Mouse (Mus musculus) hindbrain, postnatal 0 days (tissue): ENCODE measurements around the gene Dlx5. TPM values are rescaled to one million over a fixed set of nuclear protein-coding genes. Genes with fewer than 3 reads are reported as not detected.

ENCODE experiments used
- ATAC-seq: fragments of 200-750 bp; cut with Nextera tagmentation; 2 replicates; pipeline ENCODE4 v1.8.0; 2017; ENCODE audit warnings: mild to moderate bottlenecking, moderate TSS enrichment, moderate library complexity
- DNase-seq: peaks from one replicate; pipeline ENCODE4 v3.0.0-alpha.2; 2015; ENCODE audit warnings: low spot score
- H3K27ac ChIP-seq: fragments of 300-500 bp; sonication (generic); 2 replicates; pipeline ENCODE4 v1.5.1; 2014; ENCODE audit warnings: mild to moderate bottlenecking
- H3K27me3 ChIP-seq: fragments of 300-500 bp; sonication (generic); 2 replicates; pipeline ENCODE4 v1.6.1; 2014; ENCODE audit warnings: low read length, mixed read lengths; ENCODE audit not compliant: insufficient read depth
- H3K36me3 ChIP-seq: fragments of 300-500 bp; sonication (generic); 2 replicates; pipeline ENCODE4 v1.6.1; 2014; ENCODE audit warnings: low read length, mixed read lengths; ENCODE audit not compliant: insufficient read depth
- H3K4me1 ChIP-seq: fragments of 300-500 bp; sonication (generic); 2 replicates; pipeline ENCODE4 v1.6.1; 2014; ENCODE audit warnings: antibody characterized with exemption, low read length, mixed read lengths; ENCODE audit not compliant: insufficient read depth
- H3K4me2 ChIP-seq: fragments of 300-500 bp; sonication (generic); 2 replicates; pipeline ENCODE4 v1.6.1; 2014; ENCODE audit warnings: low read depth, mild to moderate bottlenecking, low read length, moderate library complexity, mixed read lengths
- H3K4me3 ChIP-seq: fragments of 300-500 bp; sonication (generic); 2 replicates; pipeline ENCODE4 v1.5.1; 2014; ENCODE audit warnings: low read length
- H3K9ac ChIP-seq: fragments of 300-500 bp; sonication (generic); replicated peaks from 2 replicates; pipeline ENCODE4 v1.6.1; 2014; ENCODE audit warnings: mild to moderate bottlenecking, low read length, moderate library complexity, mixed read lengths
- H3K9me3 ChIP-seq: fragments of 300-500 bp; sonication (generic); 2 replicates; pipeline ENCODE4 v1.6.1; 2016; ENCODE audit warnings: low read length, mixed read lengths
- CTCF ChIP-seq: IDR thresholded peaks from 2 replicates; pipeline ENCODE4 v1.5.1; 2016; ENCODE audit warnings: antibody characterized with exemption, control low read depth, low read depth
- WGBS: fragments of 180-500 bp; shearing (Covaris S2); extraction: QIAGEN DNeasy Blood & Tissue Kit; methylation state at CpG from one replicate; pipeline ENCODE4 v1.1.7; 2014; 5-methylcytosine and 5-hydroxymethylcytosine counted together
- polyA plus RNA-seq: library from polyadenylated mRNA; unstranded; fragments of >200 nt; fragmentation: Nextera tagmentation; extraction: Ambion mirVana; gene quantifications from 2 replicates; pipeline ENCODE4 v1.2.1, GENCODE M21; 2015
- total RNA-seq: library from RNA; depleted of rRNA; stranded (reverse); fragments of >200 nt; gene quantifications from 2 replicates; pipeline ENCODE4 v1.2.3, GENCODE M21; 2014

The Dlx5 gene
- total and polyA plus RNA-seq, 2 experiments from 2014 or later: not detected

- ATAC-seq: peak; percentile 62
Observed at GRCm38 (mm10) chr6:6863160-6863870, 18.6 kb downstream of the Dlx5 start, which contains the start of gene Dlx6. TSS of gene Dlx6 (plus strand) at chr6:6863334.

GRCm38 (mm10) chr6:6862611-6863010 lies 19.3 kb downstream of the Dlx5 start:
- Histone ChIP-seq H3K4me2 (peak overlapping the region; percentile 54), H3K9me3 (no peaks in the 10 kb centered on the region), H3K4me1 (no peaks in the 10 kb centered on the region), H3K36me3 (no peaks in the 10 kb centered on the region), H3K27ac (no peak overlapping the region), H3K9ac (no peak overlapping the region), H3K27me3 (peaks cover 88% of the 10 kb centered on the region), H3K4me3 (peak overlapping the region; percentile 31)
- TF ChIP-seq CTCF: no peak
- ATAC-seq (no peak), DNase-seq (peak; percentile 39)
- under 1% methylated on average over 22 of the region's 23 CpGs for WGBS

More at GRCm38 (mm10) chr6:6863160-6863870, 18.6 kb downstream of the Dlx5 start, which contains the start of gene Dlx6:
- Histone ChIP-seq H3K4me2 (peak within 1 kb of the TSS; percentile 54), H3K9me3 (no peaks in the 10 kb centered on the region), H3K27ac (no peak within 1 kb of the TSS), H3K9ac (no peak within 1 kb of the TSS), H3K4me3 (peak within 1 kb of the TSS; percentile 31), H3K36me3 (no peaks in the 10 kb centered on the region), H3K4me1 (no peaks in the 10 kb centered on the region), H3K27me3 (peaks cover 86% of the 10 kb centered on the region)
- no peak for TF ChIP-seq CTCF
- peak; percentile 20 for DNase-seq
- WGBS: under 1% methylated on average over 33 of the region's 52 CpGs

GRCm38 (mm10) chr6:6861798-6862428 lies 20.0 kb downstream of the Dlx5 start:
- ATAC-seq (no peak), DNase-seq (no peak)
- Histone ChIP-seq H3K36me3 (no peaks in the 10 kb centered on the region), H3K4me2 (no peak overlapping the region), H3K27me3 (peaks cover 87% of the 10 kb centered on the region), H3K4me1 (no peaks in the 10 kb centered on the region), H3K4me3 (no peak overlapping the region), H3K9ac (no peak overlapping the region), H3K9me3 (no peaks in the 10 kb centered on the region), H3K27ac (no peak overlapping the region)
- 4% methylated on average over 11 of the region's 11 CpGs for WGBS
- no peak for TF ChIP-seq CTCF

GRCm38 (mm10) chr6:6861086-6861797 lies 20.6 kb downstream of the Dlx5 start:
- ATAC-seq: no peak
- Histone ChIP-seq H3K36me3 (no peaks in the 10 kb centered on the region), H3K9me3 (no peaks in the 10 kb centered on the region), H3K9ac (no peak overlapping the region), H3K4me3 (no peak overlapping the region), H3K4me1 (no peaks in the 10 kb centered on the region), H3K27me3 (peaks cover 85% of the 10 kb centered on the region), H3K4me2 (no peak overlapping the region), H3K27ac (no peak overlapping the region)
- DNase-seq: no peak
- WGBS: 1% methylated on average over 21 of the region's 21 CpGs
- no peak for TF ChIP-seq CTCF

DNA sequence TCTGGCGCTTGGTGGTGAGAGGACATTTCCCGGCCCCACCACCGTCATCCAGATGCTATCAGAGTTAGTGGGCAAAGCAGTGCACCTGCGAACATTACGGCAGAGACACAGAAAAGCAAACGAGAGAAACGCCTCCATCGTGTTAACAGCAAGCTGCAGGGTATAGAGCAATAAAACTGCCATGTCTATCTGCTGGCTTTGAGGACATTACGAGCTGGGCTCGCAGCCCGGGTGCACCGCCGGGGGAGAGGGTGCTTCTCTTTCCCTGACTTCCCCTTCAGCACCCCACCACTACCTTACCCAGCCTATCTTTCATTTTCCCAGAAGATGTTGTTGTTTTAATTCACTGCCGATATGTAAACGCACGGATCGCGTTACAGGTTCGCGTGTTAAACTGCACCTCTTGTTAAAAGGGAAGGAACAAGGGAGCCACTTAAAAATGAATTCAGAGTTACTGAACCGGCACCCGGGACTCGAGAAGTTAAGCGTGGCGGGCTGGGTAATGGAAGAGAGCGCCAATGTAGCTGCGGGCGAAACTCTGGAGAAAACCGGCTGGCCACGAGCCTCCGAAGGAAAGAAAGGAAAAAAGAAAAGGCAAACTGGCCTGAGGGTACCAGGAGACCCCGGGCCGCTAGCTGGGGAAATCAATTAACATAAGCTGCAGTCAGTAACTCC lies 21.3 kb downstream of the Dlx5 start:
- DNase-seq: no peak
- no peak for TF ChIP-seq CTCF
- no peak overlapping the region for H3K9ac ChIP-seq
- no peak overlapping the region for H3K27ac ChIP-seq
- no peaks in the 10 kb centered on the region for H3K9me3 ChIP-seq
- H3K4me2 ChIP-seq: no peak overlapping the region
- no peak overlapping the region for H3K4me3 ChIP-seq
- no peak for ATAC-seq
- WGBS: under 1% methylated on average over 33 of the region's 33 CpGs
- H3K4me1 ChIP-seq: no peaks in the 10 kb centered on the region
- peaks cover 84% of the 10 kb centered on the region for H3K27me3 ChIP-seq
- H3K36me3 ChIP-seq: no peaks in the 10 kb centered on the region

GRCm38 (mm10) chr6:6859950-6860410 lies 21.9 kb downstream of the Dlx5 start:
- DNase-seq: no peak
- H3K9me3 ChIP-seq: no peaks in the 10 kb centered on the region
- WGBS: 3% methylated on average over 21 of the region's 21 CpGs

More at GRCm38 (mm10) chr6:6859950-6860410, 21.9 kb downstream of the Dlx5 start:
- H3K4me3 ChIP-seq: 0 out of 2 replicates have a peak overlapping the region, but pooled peaks have one; percentile 3
- no peak for TF ChIP-seq CTCF
- no peak overlapping the region for H3K9ac ChIP-seq
- H3K27me3 ChIP-seq: peaks cover 85% of the 10 kb centered on the region
- no peaks in the 10 kb centered on the region for H3K36me3 ChIP-seq
- no peak overlapping the region for H3K4me2 ChIP-seq
- no peak overlapping the region for H3K27ac ChIP-seq
- H3K4me1 ChIP-seq: no peaks in the 10 kb centered on the region
- no peak for ATAC-seq
